Mouse (Mus musculus) MEL-GATA-1-ER (cell line): ENCODE data around the gene Rasip1.
A peak's percentile ranks its signal among the peaks of the same experiment; 100 is the strongest.
"Not testable (repeated sequence)": the region's sequence is repeated elsewhere in the genome, so short reads cannot be mapped to it uniquely, and the experiment has no call there.

ENCODE experiments used
- DNase-seq: peaks from one replicate; pipeline ENCODE4 v3.0.0-alpha.2; 2012; ENCODE audit warnings: low read depth; ENCODE audit errors: extremely low read depth

Rasip1 gene

DNA sequence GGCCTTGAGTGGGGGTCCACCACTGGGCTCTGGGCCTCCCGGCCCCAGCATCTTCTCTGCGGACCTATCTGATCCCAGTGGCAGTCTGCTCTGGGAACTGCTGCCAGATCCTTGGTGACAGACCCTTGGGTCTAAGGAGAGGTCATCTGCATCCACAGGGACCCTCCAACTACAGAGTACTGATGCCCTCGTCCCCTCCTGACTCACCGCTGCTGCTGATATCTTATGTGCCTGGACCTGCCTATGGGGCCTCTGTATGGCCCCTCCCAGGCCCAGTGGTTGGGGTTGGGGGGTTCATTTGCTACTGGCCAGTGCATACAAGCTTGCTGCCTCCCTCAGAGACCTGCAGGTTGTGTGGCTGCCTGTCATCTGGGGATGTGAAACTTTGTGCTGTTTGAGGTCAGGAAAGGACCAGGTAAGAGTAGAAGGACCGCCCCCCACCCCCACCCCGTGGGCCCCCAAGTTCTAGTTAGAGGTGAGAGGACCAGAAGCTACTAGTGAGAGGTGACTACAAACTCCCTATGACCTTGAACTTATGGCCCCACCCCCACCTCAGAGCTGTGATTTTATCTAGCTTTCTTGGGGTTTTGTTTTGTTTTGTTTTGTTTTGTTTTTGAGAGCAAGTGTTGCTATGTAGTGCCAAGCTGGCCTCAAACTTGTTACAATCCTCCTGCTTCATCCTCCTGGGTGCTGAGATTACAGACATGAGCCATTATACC lies 17.7 kb downstream of the Rasip1 start:
- no peak for DNase-seq

DNA sequence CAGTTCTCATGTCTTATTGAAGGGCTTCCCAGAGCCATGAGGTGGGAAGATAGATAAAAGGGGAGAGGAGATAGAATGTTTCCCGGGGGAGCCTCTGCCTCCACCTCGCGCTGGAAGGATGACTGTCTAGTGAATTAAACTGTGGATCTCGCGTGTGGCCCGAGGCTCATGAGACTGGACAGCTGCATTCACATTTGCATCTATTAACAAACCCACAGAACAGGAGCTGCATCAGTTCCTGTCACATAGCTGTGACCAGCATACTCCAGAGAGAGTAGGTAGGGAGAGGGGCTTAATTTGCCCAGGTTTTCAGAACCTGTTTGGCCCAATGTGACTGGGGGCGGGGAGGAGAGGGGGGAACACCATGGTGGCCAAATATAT lies 18.3 kb downstream of the Rasip1 start:
- no peak for DNase-seq

DNA sequence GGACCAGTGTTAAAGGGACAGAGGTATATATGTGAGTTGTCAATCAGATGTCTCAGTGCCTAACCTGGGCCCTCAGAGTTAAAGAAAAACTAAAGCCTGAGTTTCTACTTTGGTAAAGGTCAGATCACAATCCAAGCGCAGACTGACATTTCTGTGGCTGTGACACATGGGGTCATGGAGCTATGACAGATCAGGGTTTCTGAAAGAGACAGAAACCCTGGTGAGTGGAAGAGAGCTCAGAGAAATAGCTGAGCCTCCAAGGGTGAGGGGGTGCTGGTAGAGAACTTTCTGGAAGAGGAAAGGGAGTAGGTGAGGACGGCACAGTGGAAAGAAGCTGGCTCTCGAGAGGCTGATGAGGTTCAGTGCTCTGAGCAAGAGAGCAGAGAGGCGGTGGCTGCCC lies 19.4 kb downstream of the Rasip1 start:
- DNase-seq = no peak

DNA sequence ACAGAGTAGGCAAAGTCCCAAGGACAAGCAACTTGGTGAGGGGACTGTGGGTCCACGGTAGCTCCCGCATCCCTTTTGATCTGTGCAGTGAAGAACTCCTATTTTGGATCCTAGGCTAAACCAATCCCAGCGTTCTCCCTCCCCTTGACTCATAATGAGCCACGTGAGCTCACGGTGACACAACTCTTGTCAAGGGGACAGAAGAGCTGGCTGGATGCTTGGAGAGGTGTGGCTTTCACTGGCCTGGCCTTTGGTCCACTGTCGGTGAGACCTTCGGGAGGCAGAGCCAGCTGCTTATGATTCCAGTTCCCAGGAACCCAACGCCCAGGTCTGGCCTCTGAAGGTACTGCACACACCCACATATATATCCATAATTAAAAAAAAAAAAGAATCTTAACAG lies 22.1 kb downstream of the Rasip1 start:
- DNase-seq = no peak

DNA sequence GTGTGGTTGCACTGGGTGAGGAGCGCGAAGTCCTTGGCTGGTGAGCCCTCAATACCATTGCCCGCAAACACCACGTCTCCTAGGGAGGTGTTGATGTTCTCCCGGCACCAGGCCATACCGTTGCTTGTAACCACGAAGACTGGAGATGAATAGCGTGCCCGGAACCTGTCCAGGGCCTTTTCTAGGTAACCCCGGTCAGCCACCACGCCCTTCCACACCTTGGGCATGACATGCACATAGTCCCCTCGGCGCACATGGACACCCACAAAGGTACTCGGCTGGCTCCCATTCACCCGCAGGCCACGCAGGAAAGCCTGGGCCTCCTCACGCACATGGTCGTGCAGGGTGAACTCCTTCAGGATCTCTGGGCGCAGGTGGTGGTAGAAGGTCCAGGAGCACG lies 23.2 kb downstream of the Rasip1 start:
- not testable (repeated sequence) for DNase-seq

- DNase-seq = no peak
Observed at GRCm38 (mm10) chr7:45654424-45655047, 27.2 kb downstream of the Rasip1 start.

GRCm38 (mm10) chr7:45660746-45661478 lies 33.6 kb downstream of the Rasip1 start:
- DNase-seq = no peak

- DNase-seq = not testable (repeated sequence)
Observed at GRCm38 (mm10) chr7:45661702-45662101, 34.4 kb downstream of the Rasip1 start.

DNA sequence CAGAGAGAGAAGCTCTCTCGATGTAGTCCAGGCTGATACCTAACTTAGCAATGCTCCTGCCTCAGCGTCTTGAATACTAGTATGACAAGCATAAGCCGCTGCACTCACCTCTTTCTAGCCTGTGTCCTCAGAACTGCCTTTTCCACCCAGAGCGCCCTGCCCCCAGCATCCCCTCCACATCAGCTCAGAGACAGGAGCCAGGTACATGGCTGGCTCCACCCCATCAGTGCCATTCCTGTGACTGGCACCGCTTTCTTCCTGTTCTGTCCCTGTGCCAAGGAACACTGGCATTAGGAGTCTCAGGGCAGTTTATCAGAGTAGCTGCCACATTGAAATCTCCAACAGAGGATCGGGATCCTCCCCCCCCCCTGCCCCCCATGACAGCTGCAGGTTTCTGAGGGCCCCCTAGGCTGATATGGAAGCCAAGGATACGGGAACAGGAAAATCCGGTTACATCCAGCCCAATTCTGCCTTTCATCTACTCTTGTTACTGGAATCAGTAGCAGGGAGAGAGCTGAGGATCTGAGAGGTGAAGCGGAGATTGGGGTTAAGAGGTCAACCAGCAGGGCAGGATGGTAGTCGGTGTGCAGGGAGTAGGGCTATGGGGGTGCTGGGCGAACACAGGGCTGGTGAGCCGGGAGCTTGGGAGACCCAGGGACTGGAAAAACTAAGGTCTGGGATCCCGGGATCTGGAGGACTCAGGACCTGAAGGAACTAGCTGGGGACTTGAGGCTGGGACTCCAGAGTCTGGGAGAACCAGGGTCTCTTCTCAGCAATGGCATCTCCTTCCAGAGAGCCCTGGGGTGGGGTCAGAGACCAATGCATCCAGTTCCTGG lies 38.2 kb downstream of the Rasip1 start:
- no peak for DNase-seq

DNA sequence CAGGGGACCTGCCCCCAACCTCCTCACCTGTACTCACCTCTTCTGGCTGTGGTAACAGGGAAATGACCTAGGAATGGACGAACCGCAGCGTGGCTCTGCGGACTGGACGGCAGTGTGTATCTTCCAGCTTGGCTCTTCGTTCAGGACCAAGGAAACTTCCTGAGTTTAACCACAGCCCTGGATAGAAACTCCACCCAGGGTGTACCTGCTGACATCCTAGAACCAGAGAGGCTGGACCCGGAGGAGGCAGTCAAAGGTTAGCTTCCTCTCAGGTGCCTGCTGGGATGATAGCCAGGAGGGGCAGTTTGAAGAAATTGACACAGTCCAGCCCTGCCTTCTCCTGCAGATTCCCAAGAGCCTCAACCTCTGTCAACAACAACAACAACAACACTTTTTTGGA lies 38.9 kb downstream of the Rasip1 start, which contains the start of gene Fut2:
Gene Fut2 (minus strand): TSS at position 234 of the 400 bp plus-strand sequence.
- no peak for DNase-seq

- DNase-seq = no peak
Observed at GRCm38 (mm10) chr7:45667761-45668160, 40.5 kb downstream of the Rasip1 start.

- DNase-seq = peak; percentile 24
Observed at GRCm38 (mm10) chr7:45668921-45669320, 41.6 kb downstream of the Rasip1 start.

DNA sequence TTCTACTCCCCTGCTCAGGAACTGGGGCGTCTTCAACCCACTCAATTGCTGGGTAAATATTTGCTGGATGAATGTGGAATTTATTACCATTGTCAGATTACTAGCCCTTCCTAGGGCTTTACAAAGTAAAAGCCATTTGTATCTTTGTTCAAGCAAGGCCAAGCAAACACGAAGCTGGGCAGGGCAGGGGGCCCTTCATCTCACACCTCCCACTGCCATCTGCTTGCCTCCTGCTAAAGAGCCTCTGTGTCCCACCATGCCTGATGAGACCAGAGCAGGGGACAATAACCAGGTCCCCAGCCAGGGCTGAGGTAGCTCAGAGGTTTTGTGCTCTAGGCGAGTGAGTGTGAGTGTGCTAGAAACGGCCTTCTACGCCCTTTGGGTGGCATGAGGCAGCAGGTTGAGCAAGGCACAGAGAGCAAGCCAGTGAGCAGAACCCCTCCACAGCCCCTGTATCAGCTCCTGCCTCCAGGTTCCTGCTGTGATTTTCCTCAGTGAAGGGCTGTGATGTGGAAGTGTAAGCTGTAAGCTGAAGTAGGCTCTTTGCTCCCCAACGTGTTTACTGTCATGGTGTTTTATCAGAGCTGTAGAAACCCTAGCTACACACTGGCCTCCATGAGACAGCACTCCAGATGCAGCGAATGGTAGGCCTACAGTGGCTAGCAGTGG lies 50.5 kb downstream of the Rasip1 start:
- DNase-seq = no peak

- DNase-seq = no peak
Observed at GRCm38 (mm10) chr7:45678513-45678912, 51.2 kb downstream of the Rasip1 start.

- DNase-seq = no peak
Observed at GRCm38 (mm10) chr7:45679966-45680621, 52.8 kb downstream of the Rasip1 start.

GRCm38 (mm10) chr7:45681046-45681736 lies 53.9 kb downstream of the Rasip1 start:
- peak; percentile 73 for DNase-seq

- peak; percentile 66 for DNase-seq
Observed at GRCm38 (mm10) chr7:45682144-45683126, 55.1 kb downstream of the Rasip1 start.

- DNase-seq = no peak
Observed at GRCm38 (mm10) chr7:45683396-45684050, 56.2 kb downstream of the Rasip1 start, which contains the start of gene Ntn5. TSS of gene Ntn5 (plus strand) at chr7:45684022.
